ENCODE assay signal across 8 mouse cellular contexts in the genomic region with DNA sequence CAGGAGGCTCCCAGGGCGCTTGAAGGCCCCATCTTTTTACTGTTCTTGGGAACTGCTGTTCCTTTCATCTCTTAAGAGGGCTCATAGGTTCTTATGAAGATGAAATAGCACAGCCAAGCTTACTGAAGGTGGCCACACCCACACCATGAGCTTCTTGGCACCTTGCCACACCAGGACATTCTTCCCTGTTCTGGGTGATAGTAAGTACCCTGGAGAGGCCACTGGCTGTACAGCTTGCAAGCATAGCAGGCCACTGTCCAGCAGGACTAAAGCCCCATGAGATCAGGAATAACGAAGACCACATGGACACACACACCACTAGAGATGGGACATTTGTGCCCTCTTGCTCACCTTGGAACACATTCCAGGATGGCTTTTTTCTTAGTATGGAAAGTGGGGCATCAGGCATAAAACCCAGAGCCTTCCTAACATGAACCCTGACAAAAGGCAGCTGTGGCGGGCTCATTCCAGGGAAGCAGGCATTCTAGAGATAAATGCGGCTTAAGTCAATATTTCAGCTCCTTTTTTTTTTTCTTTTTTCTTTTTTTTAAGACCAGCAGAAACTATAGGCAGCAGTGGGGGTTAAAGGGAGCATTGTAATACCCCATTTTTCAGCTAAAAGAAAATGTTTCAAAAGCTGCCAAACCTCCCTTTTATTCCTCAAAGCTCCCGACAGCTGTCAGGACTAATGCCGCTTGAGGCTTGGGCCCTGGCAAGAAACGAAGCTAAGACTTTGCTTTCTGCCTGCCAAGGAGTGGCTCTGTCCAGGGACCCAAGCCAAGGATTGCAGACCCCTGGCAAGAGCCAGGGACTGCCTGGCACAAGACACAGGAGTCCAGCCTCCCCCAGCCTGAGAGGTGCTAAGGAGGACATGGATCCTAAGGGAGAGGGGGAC.
DNase-seq lines count a peak whose midpoint lies in the region; ATAC-seq and TF ChIP-seq lines count a peak whose summit lies in the region.
"Had no signal": no experiment of that assay in that cellular context is flagged by ENCODE, and none has a peak within 500 bp of the region (broad histone marks: within the 10 kb centered on the region; RNA-seq: fewer than 3 reads in every experiment).

No protein-coding gene starts in this region.

- ATAC-seq in hindbrain, postnatal 0 days = peak; percentile 86
- ATAC-seq in hindbrain, embryonic 12.5 days (ENCODE audit: low FRiP score) = no peak
- ATAC-seq in heart, embryonic 11.5 days (replicated peaks; ENCODE audit: insufficient number of reproducible peaks, low FRiP score, low TSS enrichment) = no peak
- ATAC-seq in midbrain, embryonic 15.5 days (replicated peaks) = peak; percentile 55

- no peaks in the 10 kb centered on the region for H3K9me3 ChIP-seq in hindbrain, postnatal 0 days (ENCODE audit: low read length)
- no peaks in the 10 kb centered on the region for H3K9me3 ChIP-seq in hindbrain, embryonic 12.5 days (replicated peaks)
- H3K9me3 ChIP-seq in heart, embryonic 11.5 days (replicated peaks; ENCODE audit: control insufficient read depth, low read length) = no peaks in the 10 kb centered on the region
- no peaks in the 10 kb centered on the region for H3K9me3 ChIP-seq in midbrain, embryonic 15.5 days
- H3K9me3 ChIP-seq: midbrain, embryonic 12.5 days had no signal

- H3K4me3 ChIP-seq in hindbrain, postnatal 0 days (ENCODE audit: low read length) = no peak overlapping the region
- no peak overlapping the region for H3K4me3 ChIP-seq in hindbrain, embryonic 12.5 days
- H3K4me3 ChIP-seq in heart, embryonic 11.5 days (ENCODE audit: low read depth, low read length) = no peak overlapping the region
- H3K4me3 ChIP-seq in midbrain, embryonic 15.5 days = no peak overlapping the region
- H3K4me3 ChIP-seq: midbrain, embryonic 12.5 days had no signal

- H3K27me3 ChIP-seq in hindbrain, postnatal 0 days (ENCODE audit: insufficient read depth, low read length) = no peaks in the 10 kb centered on the region
- no peaks in the 10 kb centered on the region for H3K27me3 ChIP-seq in hindbrain, embryonic 12.5 days
- no peaks in the 10 kb centered on the region for H3K27me3 ChIP-seq in heart, embryonic 11.5 days (ENCODE audit: control insufficient read depth, insufficient read depth, low read length)
- H3K27me3 ChIP-seq in midbrain, embryonic 15.5 days (replicated peaks) = no peaks in the 10 kb centered on the region
- H3K27me3 ChIP-seq: midbrain, embryonic 12.5 days had no signal

- WGBS in hindbrain, postnatal 0 days = 36% methylated on average over 7 of the region's 7 CpGs
- WGBS in hindbrain, embryonic 12.5 days = 62% methylated on average over 7 of the region's 7 CpGs
- 47% methylated on average over 7 of the region's 7 CpGs for WGBS in heart, embryonic 11.5 days (ENCODE audit: insufficient replicate concordance)
- WGBS in midbrain, embryonic 15.5 days = 38% methylated on average over 7 of the region's 7 CpGs

- no peak overlapping the region for H3K4me2 ChIP-seq in hindbrain, postnatal 0 days (ENCODE audit: low read depth, low read length)
- H3K4me2 ChIP-seq in hindbrain, embryonic 12.5 days (replicated peaks) = no peak overlapping the region
- no peak overlapping the region for H3K4me2 ChIP-seq in heart, embryonic 11.5 days
- H3K4me2 ChIP-seq in midbrain, embryonic 15.5 days = no peak overlapping the region
- H3K4me2 ChIP-seq: midbrain, embryonic 12.5 days had no signal

- peak; percentile 83 for DNase-seq in hindbrain, postnatal 0 days (ENCODE audit: low spot score)
- peak; percentile 54 for DNase-seq in adipocyte (ENCODE audit: low spot score)
- peak; percentile 72 to 78 for DNase-seq in kidney, postnatal 25 days
- no peak for DNase-seq in embryo, embryonic 10.5 days (ENCODE audit: low spot score)

- H3K36me3 ChIP-seq in hindbrain, postnatal 0 days (ENCODE audit: insufficient read depth, low read length) = no peaks in the 10 kb centered on the region
- 0 out of 2 replicates have a peak, but pooled peaks cover 3% of the 10 kb centered on the region for H3K36me3 ChIP-seq in hindbrain, embryonic 12.5 days
- no peaks in the 10 kb centered on the region for H3K36me3 ChIP-seq in heart, embryonic 11.5 days (ENCODE audit: control insufficient read depth, insufficient read depth, low read length)
- H3K36me3 ChIP-seq in midbrain, embryonic 15.5 days (replicated peaks) = no peaks in the 10 kb centered on the region
- H3K36me3 ChIP-seq: midbrain, embryonic 12.5 days had no signal

- peaks cover 10% of the 10 kb centered on the region; the same call in 1 of the 2 replicates for H3K4me1 ChIP-seq in hindbrain, postnatal 0 days (ENCODE audit: insufficient read depth, low read length)
- H3K4me1 ChIP-seq in hindbrain, embryonic 12.5 days = no peaks in the 10 kb centered on the region
- peaks cover 13% of the 10 kb centered on the region for H3K4me1 ChIP-seq in heart, embryonic 11.5 days (ENCODE audit: control insufficient read depth, insufficient read depth, low read length)
- peaks cover 14% of the 10 kb centered on the region; the same call in 1 of the 2 replicates for H3K4me1 ChIP-seq in midbrain, embryonic 15.5 days

- H3K27ac ChIP-seq in hindbrain, postnatal 0 days = peak overlapping the region; percentile 33; the same call in 1 of the 2 replicates
- no peak overlapping the region for H3K27ac ChIP-seq in hindbrain, embryonic 12.5 days
- peak overlapping the region; percentile 60; the same call in 1 of the 2 replicates for H3K27ac ChIP-seq in heart, embryonic 11.5 days (ENCODE audit: low read depth, low read length)
- peak overlapping the region; percentile 43 for H3K27ac ChIP-seq in midbrain, embryonic 15.5 days
- H3K27ac ChIP-seq: midbrain, embryonic 12.5 days had no signal

- TF ChIP-seq CTCF in hindbrain, postnatal 0 days (IDR thresholded peaks at IDR 0.05; ENCODE audit: low read depth) = no peak

- no peak overlapping the region for H3K9ac ChIP-seq in hindbrain, postnatal 0 days (replicated peaks; ENCODE audit: low read length)
- H3K9ac ChIP-seq in hindbrain, embryonic 12.5 days = no peak overlapping the region
- no peak overlapping the region for H3K9ac ChIP-seq in heart, embryonic 11.5 days (ENCODE audit: low read depth, low read length)
- H3K9ac ChIP-seq in midbrain, embryonic 15.5 days = no peak overlapping the region
- H3K9ac ChIP-seq: midbrain, embryonic 12.5 days had no signal

Comparison
In these comparisons a context has a peak if more than half of its experiments do, and no peak if none do; other contexts are left out.
1. ATAC-seq: peak in hindbrain, postnatal 0 days (single experiment) and midbrain, embryonic 15.5 days (single experiment); none in hindbrain, embryonic 12.5 days (single experiment) and heart, embryonic 11.5 days (single experiment).